Mouse (Mus musculus) forebrain, embryonic 14.5 days (tissue): Measurements from ENCODE around the gene Zfp280c. TPM values are rescaled to one million over a fixed set of nuclear protein-coding genes. Genes with fewer than 3 reads are reported as not detected.

ENCODE experiments used
- ATAC-seq: fragments of 200-750 bp; cut with Nextera tagmentation; 2 replicates; pipeline ENCODE4 v1.8.0; 2017; ENCODE audit warnings: mild to moderate bottlenecking, moderate library complexity
- DNase-seq: peaks from one replicate; pipeline ENCODE4 v3.0.0-alpha.2; 2015; ENCODE audit warnings: low spot score
- H3K27ac ChIP-seq: fragments of 300-500 bp; sonication (generic); 2 replicates; pipeline ENCODE4 v1.5.1; 2014; ENCODE audit warnings: low read depth, mild to moderate bottlenecking, control low read depth, low read length, moderate library complexity
- H3K27me3 ChIP-seq: fragments of 300-500 bp; sonication (generic); replicated peaks from 2 replicates; pipeline ENCODE4 v1.6.1; 2014; ENCODE audit warnings: low read length, control low read depth, mixed read lengths; ENCODE audit not compliant: control insufficient read depth, insufficient read depth
- H3K36me3 ChIP-seq: fragments of 300-500 bp; sonication (generic); 2 replicates; pipeline ENCODE4 v1.6.1; 2014; ENCODE audit warnings: low read length, control low read depth; ENCODE audit not compliant: control insufficient read depth, insufficient read depth
- H3K4me1 ChIP-seq: fragments of 300-500 bp; sonication (generic); 2 replicates; pipeline ENCODE4 v1.6.1; 2014; ENCODE audit warnings: antibody characterized with exemption, low read length, control low read depth; ENCODE audit not compliant: control insufficient read depth, insufficient read depth
- H3K4me2 ChIP-seq: fragments of 300-500 bp; sonication (generic); 2 replicates; pipeline ENCODE4 v1.6.1; 2014; ENCODE audit warnings: mild to moderate bottlenecking, control low read depth, low read length
- H3K4me3 ChIP-seq: fragments of 300-500 bp; sonication (generic); 2 replicates; pipeline ENCODE4 v1.5.1; 2014; ENCODE audit warnings: low read depth, low read length, control low read depth
- H3K9ac ChIP-seq: fragments of 300-500 bp; sonication (generic); 2 replicates; pipeline ENCODE4 v1.6.1; 2014; ENCODE audit warnings: mild to moderate bottlenecking, low read length, control low read depth, moderate library complexity
- H3K9me3 ChIP-seq: fragments of 300-500 bp; sonication (generic); replicated peaks from 2 replicates; pipeline ENCODE4 v1.6.1; 2016; ENCODE audit warnings: low read length, control low read depth, mixed read lengths; ENCODE audit not compliant: control insufficient read depth
- WGBS: fragments of 180-500 bp; shearing (Covaris S2); extraction: QIAGEN DNeasy Blood & Tissue Kit; methylation state at CpG from one replicate; pipeline ENCODE4 v1.1.7; 2014; 5-methylcytosine and 5-hydroxymethylcytosine counted together
- polyA plus RNA-seq: library from polyadenylated mRNA; unstranded; fragments of >200 nt; fragmentation: Nextera tagmentation; extraction: Ambion mirVana; gene quantifications from 2 replicates; pipeline ENCODE4 v1.2.1, GENCODE M21; 2014

The Zfp280c gene
- 12.4 and 16.3 TPM in 2 replicates for polyA plus RNA-seq

- peak within 1 kb of the TSS; percentile 54 for H3K4me3 ChIP-seq
- H3K4me1 ChIP-seq: peaks cover 3% of the 10 kb centered on the region; the same call in 1 of the 2 replicates
- peak; percentile 93 for ATAC-seq
- peak within 1 kb of the TSS; percentile 77 for H3K27ac ChIP-seq
- H3K4me2 ChIP-seq: peak within 1 kb of the TSS; percentile 53
- H3K36me3 ChIP-seq: peaks cover 12% of the 10 kb centered on the region
- H3K9ac ChIP-seq: peak within 1 kb of the TSS; percentile 77
- no peaks in the 10 kb centered on the region for H3K9me3 ChIP-seq
- no peaks in the 10 kb centered on the region for H3K27me3 ChIP-seq
- peak; percentile 68 for DNase-seq
- WGBS: 31% methylated on average over 45 of the region's 45 CpGs
Observed at GRCm38 (mm10) chrX:48594099-48594760, at the start of gene Zfp280c. Gene Zfp280c, minus strand, starts transcription at chrX:48594504.

- H3K36me3 ChIP-seq: peaks cover 12% of the 10 kb centered on the region; the same call in 1 of the 2 replicates
- DNase-seq: no peak
- no peak overlapping the region for H3K4me3 ChIP-seq
- no peaks in the 10 kb centered on the region for H3K9me3 ChIP-seq
- no peaks in the 10 kb centered on the region for H3K27me3 ChIP-seq
- WGBS: 56% methylated on average over 2 of the region's 2 CpGs
- no peak overlapping the region for H3K9ac ChIP-seq
- no peak overlapping the region for H3K4me2 ChIP-seq
- no peak overlapping the region for H3K27ac ChIP-seq
- no peaks in the 10 kb centered on the region for H3K4me1 ChIP-seq
- no peak for ATAC-seq
Observed at GRCm38 (mm10) chrX:48637032-48637431, 42.7 kb upstream of the Zfp280c start.

DNA sequence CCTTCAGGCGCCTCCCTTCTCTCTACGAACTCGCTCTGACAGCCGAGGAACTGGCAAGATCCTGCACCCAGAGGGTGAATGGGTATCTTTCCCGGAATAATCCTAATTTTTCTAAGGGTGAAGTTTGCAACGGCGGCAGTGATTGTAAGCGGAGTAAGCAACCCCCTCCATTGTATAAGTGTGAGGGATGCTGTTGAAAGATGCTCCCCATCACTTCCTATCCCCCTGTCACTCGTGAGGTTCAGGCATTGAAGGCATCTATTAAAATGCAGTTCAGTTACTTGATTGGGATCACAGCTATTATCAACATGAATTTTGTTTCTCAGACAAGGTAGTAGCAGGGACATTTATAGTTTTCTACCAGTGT lies 29.7 kb upstream of the Zfp280c start:
- Histone ChIP-seq H3K27ac (peak overlapping the region; percentile 83), H3K9ac (peak overlapping the region; percentile 57), H3K36me3 (no peaks in the 10 kb centered on the region), H3K4me1 (no peaks in the 10 kb centered on the region), H3K4me3 (peak overlapping the region; percentile 50), H3K4me2 (peak overlapping the region; percentile 53), H3K27me3 (no peaks in the 10 kb centered on the region), H3K9me3 (no peaks in the 10 kb centered on the region)
- ATAC-seq: peak; percentile 35; the same call in 1 of the 2 replicates
- DNase-seq: no peak
- 30% methylated on average over 9 of the region's 9 CpGs for WGBS

DNA sequence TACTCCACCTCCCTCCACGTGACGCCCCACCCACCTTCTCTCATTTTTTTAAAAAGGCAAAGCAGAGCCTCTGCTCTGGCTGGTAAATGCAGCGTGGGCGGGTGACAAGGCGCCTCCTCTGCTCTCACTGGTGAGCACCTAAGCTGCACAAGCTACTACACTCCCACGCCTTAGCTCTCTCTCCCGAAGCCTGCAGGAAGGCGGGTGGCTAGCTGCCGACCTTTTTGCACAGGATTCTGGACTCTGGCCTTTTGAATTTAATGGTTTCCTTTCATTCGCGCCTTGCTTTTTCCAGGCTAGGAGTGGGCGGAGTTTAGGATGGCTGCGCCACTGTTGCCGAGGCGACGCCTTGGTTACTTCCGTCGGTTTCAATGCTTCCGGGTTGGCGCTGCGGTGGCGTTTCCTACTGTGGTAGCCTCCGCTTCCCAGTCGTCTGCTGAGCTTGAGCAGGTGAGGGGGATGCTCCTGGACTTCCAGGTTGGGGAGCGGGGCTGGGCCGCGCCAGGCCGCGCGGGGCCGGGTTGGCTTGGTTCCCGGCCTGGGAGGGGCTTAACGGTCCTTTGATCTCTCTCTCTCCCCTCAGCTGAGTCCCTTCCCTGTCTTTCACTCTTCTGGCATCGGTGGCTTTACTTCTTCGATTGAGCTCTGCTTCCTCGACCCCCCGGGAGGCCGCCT lies 29.2 kb upstream of the Zfp280c start, which contains the start of gene Slc25a14:
Gene Slc25a14 (plus strand): TSS at position 35 of the 675 bp plus-strand sequence.
- 24% methylated on average over 38 of the region's 38 CpGs for WGBS
- ATAC-seq: peak; percentile 99
- Histone ChIP-seq H3K4me1 (no peaks in the 10 kb centered on the region), H3K4me3 (peak within 1 kb of the TSS; percentile 50), H3K36me3 (no peaks in the 10 kb centered on the region), H3K4me2 (peak within 1 kb of the TSS; percentile 53), H3K9me3 (no peaks in the 10 kb centered on the region), H3K9ac (peak within 1 kb of the TSS; percentile 57), H3K27me3 (no peaks in the 10 kb centered on the region), H3K27ac (peak within 1 kb of the TSS; percentile 83)
- peak; percentile 92 for DNase-seq

DNA sequence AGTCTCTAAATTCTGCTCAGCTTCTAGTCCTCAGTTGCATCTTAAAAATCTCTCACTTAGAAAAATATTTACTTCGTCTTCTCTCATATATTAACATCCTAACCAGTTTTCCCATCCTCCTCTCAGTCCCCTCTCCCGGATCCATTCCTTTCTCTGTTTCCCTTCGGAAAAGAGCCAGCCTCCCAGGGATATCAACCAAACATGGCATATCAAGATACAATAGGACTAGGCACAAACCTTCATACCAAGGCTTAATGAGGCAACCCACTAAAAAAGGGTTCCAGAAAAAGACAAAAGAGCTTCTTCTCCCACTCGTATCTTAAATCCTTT lies 28.7 kb upstream of the Zfp280c start:
- Histone ChIP-seq H3K9ac (peak overlapping the region; percentile 57), H3K4me3 (peak overlapping the region; percentile 50), H3K27ac (peak overlapping the region; percentile 83), H3K9me3 (no peaks in the 10 kb centered on the region), H3K27me3 (no peaks in the 10 kb centered on the region), H3K36me3 (no peaks in the 10 kb centered on the region), H3K4me2 (peak overlapping the region; percentile 53), H3K4me1 (no peaks in the 10 kb centered on the region)
- DNase-seq (no peak), ATAC-seq (no peak)
- 40% methylated on average over 4 of the region's 4 CpGs for WGBS

- no peak overlapping the region for H3K9ac ChIP-seq
- no peaks in the 10 kb centered on the region for H3K4me1 ChIP-seq
- 63% methylated on average over 2 of the region's 2 CpGs for WGBS
- no peaks in the 10 kb centered on the region for H3K36me3 ChIP-seq
- H3K4me2 ChIP-seq: no peak overlapping the region
- H3K4me3 ChIP-seq: no peak overlapping the region
- no peak for DNase-seq
- ATAC-seq: no peak
- H3K9me3 ChIP-seq: no peaks in the 10 kb centered on the region
- H3K27ac ChIP-seq: no peak overlapping the region
- H3K27me3 ChIP-seq: no peaks in the 10 kb centered on the region
Observed at GRCm38 (mm10) chrX:48604872-48605271, 10.6 kb upstream of the Zfp280c start.

GRCm38 (mm10) chrX:48596906-48597305 lies 2.6 kb upstream of the Zfp280c start:
- WGBS: 91% methylated on average over 5 of the region's 5 CpGs
- H3K4me1 ChIP-seq: peaks cover 3% of the 10 kb centered on the region; the same call in 1 of the 2 replicates
- H3K9me3 ChIP-seq: no peaks in the 10 kb centered on the region
- H3K4me3 ChIP-seq: no peak overlapping the region
- no peak overlapping the region for H3K27ac ChIP-seq
- DNase-seq (no peak), ATAC-seq (no peak)
- no peaks in the 10 kb centered on the region for H3K36me3 ChIP-seq
- no peak overlapping the region for H3K9ac ChIP-seq
- no peak overlapping the region for H3K4me2 ChIP-seq
- H3K27me3 ChIP-seq: no peaks in the 10 kb centered on the region

GRCm38 (mm10) chrX:48596053-48596452 lies 1.7 kb upstream of the Zfp280c start:
- H3K4me1 ChIP-seq: peaks cover 3% of the 10 kb centered on the region; the same call in 1 of the 2 replicates
- H3K9me3 ChIP-seq: no peaks in the 10 kb centered on the region
- H3K9ac ChIP-seq: no peak overlapping the region
- no peaks in the 10 kb centered on the region for H3K27me3 ChIP-seq
- H3K27ac ChIP-seq: no peak overlapping the region
- peaks cover 1% of the 10 kb centered on the region for H3K36me3 ChIP-seq
- DNase-seq (no peak), ATAC-seq (no peak)
- WGBS: 86% methylated on average over 9 of the region's 9 CpGs
- H3K4me3 ChIP-seq: no peak overlapping the region
- H3K4me2 ChIP-seq: no peak overlapping the region

DNA sequence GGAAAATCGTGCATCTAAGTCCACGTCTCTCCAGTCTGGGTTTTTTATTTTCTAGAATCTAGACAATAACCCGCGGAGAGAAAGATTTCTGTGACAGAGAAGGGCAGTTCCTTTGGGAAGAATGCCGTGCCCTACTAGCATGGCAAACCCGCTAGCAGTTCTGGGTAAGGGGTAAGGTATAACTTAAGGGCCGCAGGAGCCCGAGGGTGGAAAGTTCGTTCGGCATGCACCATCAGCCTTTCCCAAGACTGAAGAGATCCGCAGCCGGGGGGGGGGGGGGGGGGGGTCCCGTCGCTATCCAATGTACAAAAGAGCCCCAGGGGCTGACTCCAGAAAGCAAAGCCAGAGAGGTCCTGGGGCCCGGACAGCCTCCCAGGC lies 594 bp downstream of the Zfp280c start:
- Histone ChIP-seq H3K9me3 (no peaks in the 10 kb centered on the region), H3K4me1 (peaks cover 3% of the 10 kb centered on the region; the same call in 1 of the 2 replicates), H3K9ac (peak overlapping the region; percentile 77), H3K27ac (peak overlapping the region; percentile 77), H3K27me3 (no peaks in the 10 kb centered on the region), H3K36me3 (peaks cover 12% of the 10 kb centered on the region), H3K4me3 (peak overlapping the region; percentile 54), H3K4me2 (peak overlapping the region; percentile 53)
- 34% methylated on average over 15 of the region's 15 CpGs for WGBS
- DNase-seq (peak; percentile 20), ATAC-seq (peak; percentile 56; the same call in 1 of the 2 replicates)
